Mouse (Mus musculus): ENCODE measurements around the gene Man1a2. TPM values are rescaled to one million over a fixed set of nuclear protein-coding genes. Genes with fewer than 3 reads are reported as not detected.

Gene Man1a2
- polyA plus RNA-seq, 1 experiment from 2014 or later = 69.3 TPM

DNA sequence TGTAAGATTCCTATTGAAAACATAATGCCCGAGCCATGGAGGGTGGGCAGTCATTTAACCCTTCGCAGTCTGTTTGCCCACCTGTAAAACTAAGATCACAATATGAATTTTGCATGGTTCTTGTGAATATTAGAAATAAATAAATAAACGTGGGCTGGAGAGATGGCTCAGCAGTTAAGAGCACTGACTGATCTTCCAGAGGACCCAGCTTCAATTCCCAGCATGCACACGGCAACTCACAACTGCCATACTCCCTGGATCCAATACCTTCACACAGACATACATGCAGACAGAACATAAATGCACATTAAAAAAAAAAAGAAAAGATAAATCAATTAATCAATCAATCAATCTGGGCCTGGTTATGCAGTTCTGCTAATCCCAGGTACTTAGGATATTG lies 30.1 kb upstream of the Man1a2 start:
- no peak overlapping the region for H3K9ac ChIP-seq (ENCODE audit: low read depth, low read length)
- peak overlapping the region; percentile 35 for H3K4me2 ChIP-seq
- no peak overlapping the region for H3K27ac ChIP-seq (ENCODE audit: low read depth, low read length)
- ATAC-seq (replicated peaks; ENCODE audit: insufficient number of reproducible peaks, low FRiP score, low TSS enrichment) = no peak
- WGBS (ENCODE audit: insufficient replicate concordance) = 42% methylated on average over 4 of the region's 4 CpGs
- H3K4me1 ChIP-seq (ENCODE audit: control insufficient read depth, insufficient read depth, low read length) = peaks cover 38% of the 10 kb centered on the region
- H3K27me3 ChIP-seq (ENCODE audit: control insufficient read depth, insufficient read depth, low read length) = no peaks in the 10 kb centered on the region
- H3K9me3 ChIP-seq (replicated peaks; ENCODE audit: control insufficient read depth, low read length) = no peaks in the 10 kb centered on the region
- H3K4me3 ChIP-seq (ENCODE audit: low read depth, low read length) = no peak overlapping the region
- H3K36me3 ChIP-seq (ENCODE audit: control insufficient read depth, insufficient read depth, low read length) = no peaks in the 10 kb centered on the region

DNA sequence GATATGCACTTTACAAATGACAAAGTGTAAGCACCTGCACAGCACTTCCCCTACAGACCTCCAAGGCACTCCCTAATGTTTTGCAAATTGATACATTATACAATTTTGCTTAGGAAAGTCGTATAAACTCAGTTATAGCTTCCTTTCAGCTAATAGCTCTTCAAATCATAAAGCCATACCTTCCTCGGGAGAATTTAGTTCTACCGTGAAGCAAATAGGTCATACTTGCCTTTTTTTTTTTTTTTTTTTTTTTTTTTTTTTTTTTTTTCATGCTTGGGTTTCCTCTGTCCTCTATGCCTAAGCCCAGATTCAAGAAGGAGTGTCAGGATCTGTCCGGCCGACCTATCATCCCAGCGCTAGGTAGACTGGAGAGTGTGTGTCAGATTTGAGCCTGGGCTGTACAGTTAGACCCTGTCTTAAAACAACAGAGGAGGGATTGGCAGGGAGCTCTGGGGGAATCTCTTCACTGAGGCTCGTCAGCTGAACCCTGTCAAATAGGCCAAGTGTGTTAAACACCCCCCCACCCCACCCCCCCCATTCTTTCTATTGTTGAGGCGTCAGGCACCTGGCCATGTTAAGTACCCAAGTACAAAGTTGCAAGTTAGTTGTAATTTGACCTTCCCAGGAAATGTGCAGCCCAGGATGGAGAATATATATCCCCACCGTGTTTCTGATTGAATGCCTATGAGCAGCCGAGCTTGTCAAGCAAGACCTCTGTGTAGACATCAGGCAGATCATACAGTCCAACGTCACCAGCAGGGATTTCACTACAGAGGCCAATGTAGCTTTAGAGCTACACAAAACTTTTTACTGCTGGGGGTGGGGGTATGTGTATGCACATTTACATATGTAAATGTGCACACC lies 28.1 kb upstream of the Man1a2 start:
- no peak for ATAC-seq (replicated peaks; ENCODE audit: insufficient number of reproducible peaks, low FRiP score, low TSS enrichment)
- no peaks in the 10 kb centered on the region for H3K27me3 ChIP-seq (ENCODE audit: control insufficient read depth, insufficient read depth, low read length)
- H3K4me3 ChIP-seq (ENCODE audit: low read depth, low read length) = no peak overlapping the region
- no peaks in the 10 kb centered on the region for H3K9me3 ChIP-seq (replicated peaks; ENCODE audit: control insufficient read depth, low read length)
- H3K4me1 ChIP-seq (ENCODE audit: control insufficient read depth, insufficient read depth, low read length) = peaks cover 38% of the 10 kb centered on the region
- no peak overlapping the region for H3K4me2 ChIP-seq
- H3K36me3 ChIP-seq (ENCODE audit: control insufficient read depth, insufficient read depth, low read length) = no peaks in the 10 kb centered on the region
- no peak overlapping the region for H3K27ac ChIP-seq (ENCODE audit: low read depth, low read length)
- H3K9ac ChIP-seq (ENCODE audit: low read depth, low read length) = no peak overlapping the region
- 53% methylated on average over 11 of the region's 11 CpGs for WGBS (ENCODE audit: insufficient replicate concordance)

DNA sequence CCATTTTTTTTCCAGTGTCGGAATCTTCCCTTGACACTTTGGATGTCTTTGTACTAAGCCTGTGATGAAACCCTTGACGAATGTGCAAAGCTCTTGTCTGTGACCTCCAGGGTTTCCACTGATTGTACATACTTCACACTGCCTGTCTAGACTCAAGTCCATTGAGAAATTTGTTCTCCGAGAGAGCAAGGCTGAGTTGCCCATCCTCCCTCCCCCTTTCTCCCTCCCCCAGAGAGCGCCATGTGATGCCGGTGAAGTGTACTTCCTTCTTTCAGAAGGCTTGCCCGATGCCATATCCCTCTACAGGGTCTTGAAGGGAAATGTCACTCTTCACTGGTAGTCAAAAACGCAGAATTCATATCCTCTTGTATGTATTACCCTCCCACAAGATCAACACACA lies 26.8 kb upstream of the Man1a2 start:
- 31% methylated on average over 7 of the region's 7 CpGs for WGBS (ENCODE audit: insufficient replicate concordance)
- Histone ChIP-seq H3K9ac (ENCODE audit: low read depth, low read length) (no peak overlapping the region), H3K4me2 (no peak overlapping the region), H3K36me3 (ENCODE audit: control insufficient read depth, insufficient read depth, low read length) (no peaks in the 10 kb centered on the region), H3K27ac (ENCODE audit: low read depth, low read length) (0 out of 2 replicates have a peak overlapping the region, but pooled peaks have one; percentile 11), H3K4me3 (ENCODE audit: low read depth, low read length) (no peak overlapping the region), H3K4me1 (ENCODE audit: control insufficient read depth, insufficient read depth, low read length) (peaks cover 37% of the 10 kb centered on the region), H3K27me3 (ENCODE audit: control insufficient read depth, insufficient read depth, low read length) (no peaks in the 10 kb centered on the region), H3K9me3 (replicated peaks; ENCODE audit: control insufficient read depth, low read length) (no peaks in the 10 kb centered on the region)
- no peak for ATAC-seq (replicated peaks; ENCODE audit: insufficient number of reproducible peaks, low FRiP score, low TSS enrichment)

DNA sequence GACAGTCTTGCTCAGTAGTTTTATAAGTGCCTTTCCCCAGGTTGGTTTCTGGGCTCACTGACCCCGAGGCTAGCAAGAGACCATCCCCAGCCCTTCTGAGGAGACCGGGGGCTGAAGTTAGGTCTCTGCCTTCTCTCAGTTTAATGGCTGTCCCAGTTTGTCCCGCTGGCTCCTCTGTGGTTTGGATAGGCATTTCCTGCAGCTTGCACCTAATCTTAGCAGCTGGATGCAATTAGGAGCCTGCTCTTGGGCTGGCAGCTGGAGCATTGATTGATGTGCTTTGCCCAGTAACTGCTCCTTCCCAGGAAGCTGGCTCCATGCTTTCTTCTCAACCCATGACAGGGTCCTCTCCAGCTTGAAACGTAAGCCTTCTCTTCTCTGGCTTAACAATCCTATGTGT lies 26.2 kb upstream of the Man1a2 start:
- Histone ChIP-seq H3K4me2 (no peak overlapping the region), H3K4me1 (ENCODE audit: control insufficient read depth, insufficient read depth, low read length) (peaks cover 40% of the 10 kb centered on the region), H3K27ac (ENCODE audit: low read depth, low read length) (no peak overlapping the region), H3K4me3 (ENCODE audit: low read depth, low read length) (no peak overlapping the region), H3K9me3 (replicated peaks; ENCODE audit: control insufficient read depth, low read length) (no peaks in the 10 kb centered on the region), H3K9ac (ENCODE audit: low read depth, low read length) (no peak overlapping the region), H3K27me3 (ENCODE audit: control insufficient read depth, insufficient read depth, low read length) (no peaks in the 10 kb centered on the region), H3K36me3 (ENCODE audit: control insufficient read depth, insufficient read depth, low read length) (no peaks in the 10 kb centered on the region)
- no peak for ATAC-seq (replicated peaks; ENCODE audit: insufficient number of reproducible peaks, low FRiP score, low TSS enrichment)
- 21% methylated on average over 4 of the region's 4 CpGs for WGBS (ENCODE audit: insufficient replicate concordance)

DNA sequence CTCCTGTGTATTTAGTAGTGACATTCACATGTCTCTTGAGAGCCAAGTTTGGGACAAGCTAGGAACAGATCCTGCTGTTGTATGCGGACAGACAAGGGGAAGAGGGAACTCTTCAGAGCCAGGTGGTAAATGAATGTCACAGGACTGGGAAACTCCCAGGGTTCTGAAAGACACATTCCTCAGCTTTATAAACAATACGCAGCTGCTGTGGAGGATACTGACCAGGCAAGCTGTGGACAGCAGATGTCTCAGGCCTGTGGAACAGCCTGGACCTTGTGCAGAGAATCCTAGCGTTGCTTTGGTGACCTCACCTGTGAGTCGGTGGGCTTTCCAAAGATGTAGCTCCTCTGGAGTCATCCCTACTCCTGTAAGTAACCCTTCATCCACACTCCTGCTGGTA lies 21.8 kb upstream of the Man1a2 start:
- H3K4me2 ChIP-seq = no peak overlapping the region
- H3K4me1 ChIP-seq (ENCODE audit: control insufficient read depth, insufficient read depth, low read length) = peaks cover 42% of the 10 kb centered on the region
- ATAC-seq (replicated peaks; ENCODE audit: insufficient number of reproducible peaks, low FRiP score, low TSS enrichment) = no peak
- no peak overlapping the region for H3K9ac ChIP-seq (ENCODE audit: low read depth, low read length)
- H3K27ac ChIP-seq (ENCODE audit: low read depth, low read length) = no peak overlapping the region; the same call in 1 of the 2 replicates
- H3K9me3 ChIP-seq (replicated peaks; ENCODE audit: control insufficient read depth, low read length) = no peaks in the 10 kb centered on the region
- H3K27me3 ChIP-seq (ENCODE audit: control insufficient read depth, insufficient read depth, low read length) = no peaks in the 10 kb centered on the region
- 45% methylated on average over 4 of the region's 4 CpGs for WGBS (ENCODE audit: insufficient replicate concordance)
- no peaks in the 10 kb centered on the region for H3K36me3 ChIP-seq (ENCODE audit: control insufficient read depth, insufficient read depth, low read length)
- no peak overlapping the region for H3K4me3 ChIP-seq (ENCODE audit: low read depth, low read length)

DNA sequence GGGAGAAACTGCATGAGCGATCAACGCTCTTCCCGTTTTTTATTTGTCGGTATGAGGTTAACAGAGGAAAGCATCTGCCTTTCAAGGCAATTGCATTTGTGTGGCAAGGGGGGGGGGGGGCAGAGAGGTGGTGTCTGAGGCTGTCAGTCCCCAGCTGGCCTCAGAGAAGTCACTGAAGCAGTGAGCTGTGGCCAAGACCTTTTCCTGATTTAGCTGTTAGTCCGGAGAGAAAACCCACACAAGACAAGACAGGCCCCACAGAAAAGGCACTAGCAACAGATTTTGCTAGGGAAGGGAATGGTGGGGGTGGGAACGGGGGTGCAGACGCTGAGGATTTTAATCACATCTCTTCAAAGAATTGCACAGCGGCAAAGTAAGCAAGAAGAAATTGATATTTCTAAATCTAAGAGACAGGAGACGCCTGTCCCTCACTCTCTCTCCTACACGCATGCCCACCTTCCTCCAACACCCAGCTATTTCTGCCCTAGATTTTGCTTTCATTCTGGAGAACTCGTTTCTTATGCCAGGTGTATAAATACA lies 19.9 kb upstream of the Man1a2 start:
- Histone ChIP-seq H3K4me1 (ENCODE audit: control insufficient read depth, insufficient read depth, low read length) (peaks cover 32% of the 10 kb centered on the region), H3K9me3 (replicated peaks; ENCODE audit: control insufficient read depth, low read length) (no peaks in the 10 kb centered on the region), H3K9ac (ENCODE audit: low read depth, low read length) (no peak overlapping the region), H3K27ac (ENCODE audit: low read depth, low read length) (no peak overlapping the region), H3K4me2 (no peak overlapping the region), H3K4me3 (ENCODE audit: low read depth, low read length) (no peak overlapping the region), H3K36me3 (ENCODE audit: control insufficient read depth, insufficient read depth, low read length) (no peaks in the 10 kb centered on the region), H3K27me3 (ENCODE audit: control insufficient read depth, insufficient read depth, low read length) (no peaks in the 10 kb centered on the region)
- no peak for ATAC-seq (replicated peaks; ENCODE audit: insufficient number of reproducible peaks, low FRiP score, low TSS enrichment)
- 64% methylated on average over 11 of the region's 11 CpGs for WGBS (ENCODE audit: insufficient replicate concordance)

DNA sequence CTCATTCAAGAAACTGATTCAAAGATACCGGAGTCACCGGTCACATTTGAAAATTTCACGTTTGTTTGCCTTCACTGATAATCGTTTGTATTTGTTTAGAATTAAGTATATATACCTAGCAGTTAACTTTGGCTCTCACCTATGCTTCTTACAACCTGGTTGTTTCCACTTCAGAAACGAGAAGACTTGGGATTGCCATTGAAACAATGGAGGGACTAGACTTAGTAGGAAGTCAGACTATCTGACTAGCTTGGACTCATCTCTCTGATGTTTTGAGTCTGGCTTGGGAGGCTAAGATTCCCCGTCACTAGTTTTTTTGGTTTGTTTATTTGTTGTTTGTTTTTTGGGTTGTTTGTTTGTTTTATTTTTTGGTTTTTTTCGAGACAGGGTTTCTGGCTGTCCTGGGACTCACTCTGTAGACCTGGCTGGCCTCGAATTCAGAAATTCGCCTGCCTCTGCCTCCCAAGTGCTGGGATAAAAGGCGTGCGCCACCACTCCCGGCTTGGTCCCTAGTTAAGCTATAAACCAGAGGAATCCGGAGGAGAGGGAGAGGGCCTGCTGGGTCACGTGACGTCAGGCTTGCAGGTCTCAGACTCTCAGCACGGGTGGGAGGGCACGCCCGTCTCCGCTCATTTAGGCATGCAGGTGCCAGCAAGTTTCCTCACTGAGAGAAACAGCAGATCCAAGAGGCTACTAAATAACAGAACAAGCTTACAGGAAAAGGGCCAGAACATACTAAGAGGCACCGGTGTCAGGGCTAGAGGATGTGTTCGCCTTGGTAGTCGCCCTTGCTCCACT lies 18.7 kb upstream of the Man1a2 start:
- WGBS (ENCODE audit: insufficient replicate concordance) = 70% methylated on average over 22 of the region's 22 CpGs

DNA sequence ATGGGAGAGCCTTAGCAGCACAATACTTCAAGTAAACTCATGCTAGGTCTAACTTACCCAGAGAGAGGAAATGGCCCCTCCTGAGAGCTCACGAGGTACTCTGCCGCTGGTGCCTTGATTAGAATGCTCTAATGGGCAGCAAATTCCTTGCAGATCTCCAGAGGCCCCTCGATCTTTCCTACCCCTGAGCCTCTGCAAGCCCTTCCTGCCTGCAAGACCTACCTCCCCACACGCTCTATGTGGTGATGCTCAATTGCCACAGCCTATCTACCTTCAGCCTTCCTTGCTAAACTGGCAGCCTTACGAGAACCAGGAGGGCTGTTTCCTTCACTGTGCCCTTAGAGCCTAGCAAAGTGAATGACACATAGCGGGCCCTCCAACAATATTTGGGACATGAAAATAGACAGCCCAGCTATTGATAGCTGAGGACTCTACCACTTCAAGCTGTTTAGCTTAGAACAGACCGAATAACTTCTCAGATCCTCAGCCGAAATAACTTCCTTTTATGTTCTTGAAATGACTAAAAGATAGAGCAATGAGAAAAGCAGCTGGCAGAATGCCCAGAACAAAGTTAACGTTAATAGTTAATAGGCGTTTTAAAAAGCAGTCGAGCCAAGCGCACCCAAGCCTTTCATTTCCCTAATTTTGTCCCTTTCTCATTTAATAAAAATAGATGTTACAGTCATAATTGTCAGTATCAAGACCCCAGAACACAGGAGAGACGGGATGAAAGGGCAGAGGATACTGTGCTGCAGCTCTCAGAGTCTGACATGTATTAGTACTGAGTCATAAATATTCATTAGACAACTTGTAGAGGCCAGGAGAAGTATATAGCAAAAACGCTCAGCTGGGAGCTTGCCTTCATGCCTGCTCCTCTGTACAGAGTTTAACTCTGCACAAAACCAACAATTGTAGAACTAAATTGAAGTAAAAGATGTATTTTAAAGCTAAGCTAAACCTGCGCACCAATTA lies 17.9 kb upstream of the Man1a2 start:
- H3K27me3 ChIP-seq (ENCODE audit: control insufficient read depth, insufficient read depth, low read length) = no peaks in the 10 kb centered on the region
- peak overlapping the region; percentile 31 for H3K4me2 ChIP-seq
- no peaks in the 10 kb centered on the region for H3K9me3 ChIP-seq (replicated peaks; ENCODE audit: control insufficient read depth, low read length)
- no peak for ATAC-seq (replicated peaks; ENCODE audit: insufficient number of reproducible peaks, low FRiP score, low TSS enrichment)
- no peaks in the 10 kb centered on the region for H3K36me3 ChIP-seq (ENCODE audit: control insufficient read depth, insufficient read depth, low read length)
- WGBS (ENCODE audit: insufficient replicate concordance) = 46% methylated on average over 15 of the region's 15 CpGs
- H3K4me3 ChIP-seq (ENCODE audit: low read depth, low read length) = no peak overlapping the region
- no peak overlapping the region for H3K9ac ChIP-seq (ENCODE audit: low read depth, low read length)
- H3K4me1 ChIP-seq (ENCODE audit: control insufficient read depth, insufficient read depth, low read length) = peaks cover 32% of the 10 kb centered on the region
- H3K27ac ChIP-seq (ENCODE audit: low read depth, low read length) = peak overlapping the region; percentile 25; the same call in 1 of the 2 replicates

More for the DNA sequence above, 18.7 kb upstream of the Man1a2 start:
- H3K27ac ChIP-seq (ENCODE audit: low read depth, low read length) = no peak overlapping the region
- H3K27me3 ChIP-seq (ENCODE audit: control insufficient read depth, insufficient read depth, low read length) = no peaks in the 10 kb centered on the region
- H3K4me2 ChIP-seq = no peak overlapping the region
- no peaks in the 10 kb centered on the region for H3K36me3 ChIP-seq (ENCODE audit: control insufficient read depth, insufficient read depth, low read length)
- H3K9ac ChIP-seq (ENCODE audit: low read depth, low read length) = no peak overlapping the region
- no peak overlapping the region for H3K4me3 ChIP-seq (ENCODE audit: low read depth, low read length)
- H3K9me3 ChIP-seq (replicated peaks; ENCODE audit: control insufficient read depth, low read length) = no peaks in the 10 kb centered on the region
- no peak for ATAC-seq (replicated peaks; ENCODE audit: insufficient number of reproducible peaks, low FRiP score, low TSS enrichment)
- H3K4me1 ChIP-seq (ENCODE audit: control insufficient read depth, insufficient read depth, low read length) = peaks cover 32% of the 10 kb centered on the region
